Mouse (Mus musculus) spleen, adult 2 months (tissue): ENCODE results near the gene Tas2r138. TPM values are rescaled to one million over a fixed set of nuclear protein-coding genes. Genes with fewer than 3 reads are reported as not detected.

ENCODE experiments used
- DNase-seq, 2 experiments: peaks; one replicate each; pipeline versions ENCODE4 v3.0.0 to v3.0.0-alpha.2; 2012 to 2021; ENCODE audit warnings: low spot score in 2 of 2, low read depth in 1 of 2
- H3K27ac ChIP-seq: fragments of 200-500 bp; 2 replicates; pipeline ENCODE4 v1.5.1; 2012; ENCODE audit warnings: low read length, inconsistent platforms; ENCODE audit not compliant: insufficient read depth
- H3K27me3 ChIP-seq: fragments of 200-500 bp; 2 replicates; pipeline ENCODE4 v1.6.1; 2012; ENCODE audit warnings: mild to moderate bottlenecking, moderate library complexity, low read length, inconsistent platforms; ENCODE audit not compliant: control insufficient read depth, insufficient read depth
- H3K36me3 ChIP-seq: fragments of 200-500 bp; 2 replicates; pipeline ENCODE4 v1.6.1; 2012; ENCODE audit warnings: mild to moderate bottlenecking, low read length, inconsistent platforms; ENCODE audit not compliant: control insufficient read depth, insufficient read depth
- H3K4me1 ChIP-seq: fragments of 200-500 bp; 2 replicates; pipeline ENCODE4 v1.6.1; 2011; ENCODE audit warnings: inconsistent platforms; ENCODE audit not compliant: control insufficient read depth, insufficient read depth, insufficient read length
- H3K4me3 ChIP-seq: fragments of 200-500 bp; 2 replicates; pipeline ENCODE4 v1.5.1; 2011; ENCODE audit warnings: mild to moderate bottlenecking, inconsistent platforms; ENCODE audit not compliant: insufficient read depth, insufficient read length; ENCODE audit errors: extremely low read depth
- CTCF ChIP-seq: fragments of 200-500 bp; IDR thresholded peaks from 2 replicates; pipeline ENCODE4 v1.5.1; 2011; ENCODE audit warnings: mild to moderate bottlenecking, inconsistent platforms; ENCODE audit not compliant: insufficient read depth, insufficient read length, insufficient replicate concordance; ENCODE audit errors: extremely low read depth
- POLR2A ChIP-seq: fragments of 200-500 bp; IDR thresholded peaks from 2 replicates; pipeline ENCODE4 v1.6.1; 2011; ENCODE audit warnings: low read depth, low read length, inconsistent platforms
- whole genome bisulfite sequencing: fragments of 180-500 bp; shearing (Covaris S2); methylation state at CpG from one replicate; pipeline ENCODE4 v1.1.7; 2018; 5-methylcytosine and 5-hydroxymethylcytosine counted together
- polyA plus RNA-seq: library from polyadenylated mRNA; depleted of rRNA; stranded (reverse); fragments of >200 nt; gene quantifications from 2 replicates; pipeline ENCODE4 v1.2.3, GENCODE M21; 2012; rRNA removed

Tas2r138 gene
- polyA plus RNA-seq, 1 experiment = not detected

DNA sequence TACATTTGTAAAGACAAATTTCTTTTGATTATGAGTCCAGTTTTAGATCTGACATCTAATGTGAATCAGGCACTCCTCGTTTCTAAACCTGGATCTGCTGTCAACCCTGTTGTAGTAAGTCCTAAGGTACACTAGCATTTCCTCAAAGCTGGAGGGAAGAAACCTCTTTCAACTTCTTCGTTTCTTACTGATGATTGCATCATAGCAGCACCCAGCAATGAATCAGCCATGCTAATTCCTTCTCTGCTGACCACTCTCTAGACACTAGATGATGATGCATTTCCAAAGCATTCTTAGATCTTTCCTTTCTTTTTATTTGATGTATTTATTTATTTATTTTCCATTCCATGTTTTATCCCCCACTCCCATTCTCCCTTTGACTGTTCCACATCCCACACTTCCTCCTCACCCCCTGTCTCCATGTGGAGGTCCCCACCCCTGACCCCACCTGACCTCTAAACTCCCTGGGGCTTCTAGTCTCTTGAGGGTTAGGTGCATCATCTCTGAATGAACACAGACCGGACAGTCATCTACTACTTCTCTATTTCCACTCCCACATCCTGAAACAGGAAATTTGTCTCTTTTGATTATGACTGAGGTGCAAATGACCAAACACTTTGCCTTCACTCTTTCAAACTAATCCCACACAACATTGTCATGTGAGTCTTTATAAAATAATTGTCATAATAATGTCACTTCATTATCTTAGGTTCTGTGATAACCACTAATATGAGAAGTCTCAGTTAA, 18.1 kb downstream of the Tas2r138 start:
- TF ChIP-seq CTCF (no peak), POLR2A (no peak)
- H3K27me3 ChIP-seq = no peaks in the 10 kb centered on the region
- whole genome bisulfite sequencing = 15% methylated on average over 3 of the region's 3 CpGs
- no peaks in the 10 kb centered on the region for H3K4me1 ChIP-seq
- no peak overlapping the region for H3K4me3 ChIP-seq
- no peak overlapping the region for H3K27ac ChIP-seq
- H3K36me3 ChIP-seq = no peaks in the 10 kb centered on the region
- no peak for DNase-seq

GRCm38 (mm10) chr6:40588346-40588745, 24.8 kb downstream of the Tas2r138 start:
- 89% methylated on average over 2 of the region's 2 CpGs for WGBS
- no peak for DNase-seq
- H3K36me3 ChIP-seq = no peaks in the 10 kb centered on the region
- no peaks in the 10 kb centered on the region for H3K4me1 ChIP-seq
- no peak for TF ChIP-seq CTCF
- no peak overlapping the region for H3K4me3 ChIP-seq
- H3K27me3 ChIP-seq = no peaks in the 10 kb centered on the region
- no peak overlapping the region for H3K27ac ChIP-seq

- Histone ChIP-seq H3K4me1 (no peaks in the 10 kb centered on the region), H3K27me3 (no peaks in the 10 kb centered on the region), H3K27ac (no peak within 1 kb of the TSS), H3K36me3 (no peaks in the 10 kb centered on the region), H3K4me3 (no peak within 1 kb of the TSS)
- 34% methylated on average over 5 of the region's 5 CpGs for WGBS
- TF ChIP-seq CTCF (no peak), POLR2A (no peak)
- no peak for DNase-seq
These were observed 27.5 kb downstream of the Tas2r138 start, which contains the start of gene Clec5a for GRCm38 (mm10) chr6:40585645-40586044. Gene Clec5a, minus strand, starts transcription at chr6:40585821.

DNA sequence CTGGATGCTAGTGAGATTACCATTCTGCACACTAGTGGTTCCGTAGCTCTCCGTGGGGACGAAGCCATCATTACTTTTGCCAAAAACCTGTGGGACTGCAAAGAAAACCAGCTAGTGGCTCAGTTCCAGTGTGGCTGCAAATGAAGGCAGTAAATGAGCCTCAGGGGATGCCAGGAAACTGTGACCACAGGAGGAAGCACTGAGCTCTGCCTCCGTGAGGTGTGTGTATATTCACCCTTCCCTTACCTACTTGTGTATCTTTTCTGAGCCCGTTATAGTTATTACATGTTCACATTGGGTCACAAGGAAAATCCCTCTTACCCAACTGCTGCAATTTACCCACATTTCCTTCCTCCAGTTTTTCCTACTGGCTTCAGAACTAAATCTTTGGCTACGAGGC, 28.8 kb downstream of the Tas2r138 start:
- no peaks in the 10 kb centered on the region for H3K4me1 ChIP-seq
- H3K27ac ChIP-seq = no peak overlapping the region
- no peaks in the 10 kb centered on the region for H3K36me3 ChIP-seq
- no peak overlapping the region for H3K4me3 ChIP-seq
- DNase-seq = no peak
- 14% methylated on average over 6 of the region's 6 CpGs for WGBS
- TF ChIP-seq CTCF = no peak
- TF ChIP-seq POLR2A = no peak
- no peaks in the 10 kb centered on the region for H3K27me3 ChIP-seq

GRCm38 (mm10) chr6:40576305-40576704, 36.8 kb downstream of the Tas2r138 start:
- Histone ChIP-seq H3K4me1 (no peaks in the 10 kb centered on the region), H3K36me3 (no peaks in the 10 kb centered on the region), H3K4me3 (no peak overlapping the region), H3K27me3 (no peaks in the 10 kb centered on the region), H3K27ac (no peak overlapping the region)
- TF ChIP-seq CTCF = no peak
- no peak for TF ChIP-seq POLR2A
- WGBS = 11% methylated on average over 1 of the region's 1 CpGs
- DNase-seq = no peak

GRCm38 (mm10) chr6:40573618-40574017, 39.5 kb downstream of the Tas2r138 start:
- Histone ChIP-seq H3K27ac (no peak overlapping the region), H3K36me3 (no peaks in the 10 kb centered on the region), H3K4me1 (no peaks in the 10 kb centered on the region), H3K4me3 (no peak overlapping the region), H3K27me3 (no peaks in the 10 kb centered on the region)
- no peak for TF ChIP-seq POLR2A
- no peak for TF ChIP-seq CTCF
- no peak for DNase-seq
- 55% methylated on average over 3 of the region's 3 CpGs for WGBS

- no peaks in the 10 kb centered on the region for H3K36me3 ChIP-seq
- H3K27me3 ChIP-seq = no peaks in the 10 kb centered on the region
- no peak for TF ChIP-seq CTCF
- TF ChIP-seq POLR2A = no peak
- no peak within 1 kb of the TSS for H3K27ac ChIP-seq
- no peak within 1 kb of the TSS for H3K4me3 ChIP-seq
- 88% methylated on average over 3 of the region's 3 CpGs for WGBS
- DNase-seq = no peak
- no peaks in the 10 kb centered on the region for H3K4me1 ChIP-seq
These were observed 43.9 kb downstream of the Tas2r138 start, which contains the start of gene Olfr460 for GRCm38 (mm10) chr6:40569187-40569586. Gene Olfr460, plus strand, starts transcription at chr6:40569487.

Other genes with a start within 250 kb of the Tas2r138 start
- 3.6 and 4.7 TPM in 2 replicates for gene E330009J07Rik, start 177.2 kb downstream of the Tas2r138 start, polyA plus RNA-seq
- not detected in 2 replicates for gene Wee2, start 174.2 kb downstream of the Tas2r138 start, polyA plus RNA-seq
- 7.2 and 8.5 TPM in 2 replicates for gene Ssbp1, start 142.0 kb downstream of the Tas2r138 start, polyA plus RNA-seq
- not detected in 2 replicates for gene Tas2r137, start 122.1 kb downstream of the Tas2r138 start, polyA plus RNA-seq
- not detected in 2 replicates for gene Tas2r108, start 119.8 kb downstream of the Tas2r138 start, polyA plus RNA-seq
- gene Prss37, start 93.8 kb downstream of the Tas2r138 start, polyA plus RNA-seq = not detected in 2 replicates
- gene Olfr461, start 58.3 kb downstream of the Tas2r138 start, polyA plus RNA-seq = not detected in 2 replicates
- gene Olfr460, start 43.8 kb downstream of the Tas2r138 start, polyA plus RNA-seq = not detected in 2 replicates
- gene Clec5a, start 27.5 kb downstream of the Tas2r138 start, polyA plus RNA-seq = 0.18 and 0.34 TPM in 2 replicates
- gene Mgam, start 15.5 kb upstream of the Tas2r138 start, polyA plus RNA-seq = 0.14 and 0.18 TPM in 2 replicates